Mouse (Mus musculus) NIH3T3 (cell line): ENCODE measurements around the gene Olfr803.

Experiments used
- DNase-seq: peaks from one replicate; pipeline ENCODE4 v3.0.0-alpha.2; 2012; ENCODE audit warnings: low read depth

Olfr803 gene

DNA sequence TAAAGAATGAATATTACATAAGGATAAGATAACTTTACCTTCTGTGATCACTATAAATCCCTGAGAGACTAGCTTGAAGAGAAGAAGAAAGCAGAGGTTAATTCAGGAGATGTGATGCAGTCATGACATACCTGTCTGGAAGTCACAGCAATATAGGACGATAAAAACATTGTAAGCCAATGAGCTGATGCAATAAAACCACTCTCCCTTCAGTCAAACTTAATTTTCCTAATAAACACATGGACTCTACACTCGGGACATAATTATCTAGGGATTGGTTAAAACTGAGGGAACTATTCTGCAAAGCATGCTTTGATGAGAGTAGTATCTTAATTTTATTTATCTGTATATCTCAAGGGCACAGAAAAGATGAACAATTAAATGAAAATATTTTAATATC is at the start of gene Olfr803:
Gene Olfr803, minus strand, starts transcription at position 101 of the 400 bp plus-strand sequence.
- no peak for DNase-seq

DNA sequence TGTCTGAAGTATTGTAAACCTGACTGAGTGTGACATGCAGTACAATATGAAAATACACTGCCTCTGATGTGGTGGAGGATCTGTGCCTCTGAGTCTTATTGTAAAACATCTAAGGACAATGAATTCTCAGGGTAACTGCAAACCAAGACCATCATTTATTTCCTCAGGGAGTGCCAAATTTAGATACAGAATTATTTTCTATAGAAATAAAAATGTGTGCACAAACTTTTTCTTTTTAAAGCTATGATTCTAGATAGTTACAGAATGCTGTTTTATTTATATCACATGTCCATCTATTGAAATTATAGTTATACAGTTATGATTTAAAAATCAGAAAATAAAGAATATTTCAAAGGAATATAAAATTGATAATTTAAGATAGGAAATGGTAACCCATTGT is 47.7 kb upstream of the Olfr803 start, which contains the start of gene Olfr806:
Gene Olfr806, minus strand, starts transcription at position 101 of the 400 bp plus-strand sequence.
- DNase-seq, result no peak

DNA sequence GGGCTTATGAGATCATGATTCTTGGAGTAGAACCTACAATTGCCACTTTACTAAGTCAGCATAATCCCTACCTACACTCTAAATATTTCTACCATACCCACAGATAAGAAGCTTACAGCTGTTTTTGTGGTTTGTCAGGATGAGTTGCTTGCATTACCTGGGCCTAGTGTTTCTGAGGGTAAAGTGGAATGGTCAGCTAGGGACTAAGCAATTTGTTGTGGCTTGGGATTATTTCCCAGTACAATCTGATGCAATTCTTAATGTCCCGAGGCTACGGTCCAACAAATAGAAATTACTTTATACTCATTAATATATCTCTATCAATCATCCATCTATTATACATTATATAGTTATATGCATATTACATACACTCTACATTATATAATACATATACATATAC is 35.2 kb upstream of the Olfr803 start, which contains the start of gene Olfr805:
Gene Olfr805, minus strand, starts transcription at position 101 of the 400 bp plus-strand sequence.
- DNase-seq, result no peak

DNA sequence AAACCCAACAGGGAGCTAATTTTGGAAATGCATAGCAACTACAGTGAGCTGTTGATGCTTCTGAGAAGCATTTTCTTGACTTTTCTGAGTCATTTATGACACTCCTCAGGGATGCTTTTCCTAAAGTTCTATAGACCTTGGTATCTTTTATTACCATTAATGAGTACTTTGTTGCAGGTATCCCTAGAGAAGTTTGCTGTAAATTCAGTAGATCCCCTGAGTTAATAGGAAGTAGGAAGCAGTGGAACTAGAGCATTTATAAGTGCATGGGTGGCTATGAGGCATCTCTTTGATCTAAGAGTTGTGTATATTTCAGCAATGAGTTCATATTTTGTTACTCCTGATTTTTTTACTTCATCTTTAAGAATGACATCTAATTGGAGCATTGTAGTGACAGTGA is 8.8 kb upstream of the Olfr803 start, which contains the start of gene Olfr804:
Gene Olfr804, plus strand, starts transcription at position 301 of the 400 bp plus-strand sequence.
- no peak for DNase-seq

DNA sequence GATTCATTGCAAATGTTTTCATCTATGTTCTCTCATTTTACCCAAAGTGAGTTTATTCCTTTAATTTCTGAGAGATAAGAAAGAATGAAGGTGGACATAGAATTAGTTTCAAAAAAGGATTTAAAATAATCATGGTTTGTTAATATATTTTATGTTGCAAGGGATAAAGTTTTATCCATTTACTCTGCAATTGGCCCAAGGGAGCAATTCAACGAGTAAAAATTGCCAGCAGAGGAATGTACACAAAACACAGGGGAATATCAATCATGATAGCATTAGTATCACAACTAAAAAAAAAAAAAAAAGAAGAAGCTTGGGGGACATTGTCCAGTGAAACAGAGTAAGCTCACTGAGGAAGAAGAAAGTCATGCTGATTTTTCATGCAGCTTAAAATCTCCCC is 6.0 kb downstream of the Olfr803 start, which contains the start of gene Olfr802:
Gene Olfr802, minus strand, starts transcription at position 101 of the 400 bp plus-strand sequence.
- DNase-seq, result no peak

DNA sequence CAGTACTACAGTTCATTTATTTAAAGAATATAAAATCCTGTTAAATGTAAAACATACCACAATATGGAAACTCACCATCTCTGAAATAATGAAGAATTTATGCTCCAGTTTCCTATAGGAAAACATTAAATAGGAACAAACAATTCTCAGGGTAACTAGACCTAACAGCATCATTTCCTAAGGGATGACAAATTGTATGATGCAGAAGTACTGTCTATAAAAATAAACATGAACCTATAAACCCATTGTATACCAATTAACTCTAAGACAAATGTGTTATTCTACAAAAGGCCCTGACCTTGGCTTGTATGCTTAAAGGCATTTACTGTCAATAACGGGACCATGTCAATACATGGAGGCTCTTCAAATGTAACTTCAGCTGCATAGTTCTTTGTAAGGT is 20.3 kb downstream of the Olfr803 start, which contains the start of gene Olfr801:
Gene Olfr801, minus strand, starts transcription at position 101 of the 400 bp plus-strand sequence.
- DNase-seq, result no peak

DNA sequence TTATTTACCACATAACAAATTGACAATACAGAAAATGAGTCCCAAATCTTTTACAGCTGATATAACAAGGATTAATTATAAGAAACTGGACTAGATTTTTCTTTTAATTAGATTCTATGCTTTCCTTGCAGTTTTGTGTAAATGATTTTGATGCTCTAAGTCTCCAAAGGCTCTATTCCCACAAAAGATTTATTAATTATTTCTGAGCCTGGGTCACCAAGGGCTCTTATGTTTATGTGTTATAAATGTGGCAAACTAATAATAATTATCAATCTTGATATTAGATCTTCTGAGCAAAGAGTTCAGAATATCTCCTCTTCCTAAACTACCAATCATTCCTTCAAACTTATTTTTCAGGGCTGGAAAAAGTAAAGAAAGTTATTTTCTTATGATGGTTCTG is 36.7 kb downstream of the Olfr803 start, which contains the start of gene Olfr800:
Gene Olfr800, plus strand, starts transcription at position 301 of the 400 bp plus-strand sequence.
- no peak for DNase-seq

DNA sequence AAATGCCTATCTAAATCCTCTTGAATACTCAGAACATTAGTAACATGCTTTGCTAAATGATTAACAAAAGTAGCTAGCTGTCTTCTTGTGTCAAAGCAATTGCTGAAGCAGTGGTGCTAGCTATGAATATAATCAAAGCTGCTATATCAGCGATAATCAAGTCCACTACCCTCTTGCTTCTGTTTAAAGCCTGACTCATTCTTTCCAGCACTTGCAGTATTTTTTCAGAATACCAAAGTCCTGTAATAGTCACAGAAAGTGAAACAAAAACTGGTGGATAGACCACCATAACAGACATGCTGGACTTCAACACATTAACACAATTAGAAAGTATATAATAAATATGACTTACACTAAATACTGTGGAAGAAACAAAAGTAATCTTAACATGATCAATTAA is 42.3 kb downstream of the Olfr803 start:
- DNase-seq, result no peak
